Mouse (Mus musculus): ENCODE results near the gene Frzb. TPM values are rescaled to one million over a fixed set of nuclear protein-coding genes. Genes with fewer than 3 reads are reported as not detected.
"Not testable (repeated sequence)": the region's sequence is repeated elsewhere in the genome, so short reads cannot be mapped to it uniquely, and the experiment has no call there.

The Frzb gene
- total RNA-seq (2022), result 10 to 100 TPM; 17.9 to 26.9 (median 24.6) TPM

DNA sequence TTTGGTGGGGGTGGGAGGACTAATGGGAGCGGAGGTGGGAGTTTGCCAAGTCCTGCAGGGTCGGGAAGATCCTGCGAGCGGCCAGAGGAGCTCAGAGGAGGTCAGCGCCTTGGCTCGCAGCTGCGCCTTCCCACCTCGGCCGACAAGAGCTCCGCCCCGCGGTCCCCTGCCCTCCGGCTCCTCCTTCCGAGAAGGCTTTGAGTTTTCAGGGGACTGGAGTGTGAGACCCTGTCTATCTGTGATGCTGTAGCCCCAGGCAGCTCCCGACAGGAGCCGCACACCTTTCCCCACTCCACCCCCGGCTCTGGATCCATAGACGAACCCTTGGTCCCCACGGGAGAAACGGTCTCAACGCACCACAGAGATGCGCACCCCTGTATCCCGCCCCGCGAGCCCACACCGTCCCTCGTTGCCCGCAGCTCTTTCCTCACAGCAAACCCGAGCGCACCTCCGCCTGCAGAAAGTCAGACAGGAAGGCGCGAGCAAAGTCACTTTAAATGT is at the start of gene Frzb:
Gene Frzb (minus strand): TSS at position 335 of the 501 bp plus-strand sequence.
- peak in 1 of 2 experiments; percentile 7 for DNase-seq (ENCODE audit: low spot score in 2 of 2)

DNA sequence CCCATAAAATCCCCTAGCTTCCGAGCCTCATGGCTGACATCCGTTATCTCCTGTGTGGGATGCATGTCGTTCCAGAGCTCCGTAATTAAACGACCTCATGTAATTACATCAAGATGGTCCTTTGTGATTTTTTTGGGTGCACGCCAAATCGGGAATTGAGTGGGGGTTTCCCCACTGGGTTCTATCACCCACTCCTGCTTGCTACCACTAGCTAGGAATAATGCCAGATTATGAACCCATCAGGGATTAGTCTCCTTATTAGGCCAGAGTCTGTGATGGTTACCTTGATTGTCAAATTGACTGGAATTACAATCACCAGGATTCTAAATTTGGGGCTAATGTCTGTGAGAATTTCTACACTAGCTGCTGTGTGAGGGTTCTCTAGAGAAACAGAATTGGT is 47.9 kb upstream of the Frzb start:
- not testable (repeated sequence) for DNase-seq (ENCODE audit: low spot score in 2 of 2)

DNA sequence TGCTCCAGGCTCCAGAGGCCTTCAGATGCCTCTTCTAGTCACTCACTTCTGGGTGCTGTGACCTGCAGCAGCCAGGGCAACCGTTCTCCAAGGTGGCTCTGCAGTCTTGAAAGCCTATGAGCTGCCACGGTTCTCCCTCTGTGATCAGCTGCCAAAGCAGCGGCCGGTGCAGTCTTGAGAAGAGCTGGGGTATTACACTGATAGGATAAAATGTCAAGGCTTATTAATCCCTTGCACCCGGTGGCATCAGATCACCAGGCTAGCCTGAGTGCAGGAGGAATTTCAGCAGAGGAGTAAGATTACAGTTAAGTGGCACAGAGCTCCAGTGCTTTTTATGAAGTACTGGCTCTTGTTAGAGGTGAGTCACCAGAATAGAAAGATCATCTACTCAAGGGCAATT is 39.4 kb upstream of the Frzb start:
- no peak for DNase-seq (ENCODE audit: low spot score in 2 of 2)

DNA sequence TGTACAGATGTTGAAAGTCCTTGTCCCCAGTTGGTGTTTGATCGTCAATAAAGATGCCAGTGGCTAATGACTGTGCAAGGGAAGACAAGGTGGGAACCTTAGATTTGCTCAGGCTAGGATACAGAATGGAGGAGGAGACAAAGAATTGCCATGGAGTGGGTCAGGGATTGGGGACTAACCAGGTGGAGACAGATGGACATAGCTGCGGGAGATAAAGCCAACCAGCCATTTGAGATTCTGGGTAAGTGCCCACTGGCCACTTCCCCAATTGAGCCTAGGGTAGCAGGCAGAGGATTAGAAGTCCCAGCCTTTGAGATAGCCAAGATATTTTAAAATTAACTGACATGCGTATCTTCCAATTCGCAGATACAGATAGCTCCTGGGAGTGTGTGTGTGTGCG is 37.5 kb upstream of the Frzb start:
- no peak for DNase-seq (ENCODE audit: low spot score in 2 of 2)

DNA sequence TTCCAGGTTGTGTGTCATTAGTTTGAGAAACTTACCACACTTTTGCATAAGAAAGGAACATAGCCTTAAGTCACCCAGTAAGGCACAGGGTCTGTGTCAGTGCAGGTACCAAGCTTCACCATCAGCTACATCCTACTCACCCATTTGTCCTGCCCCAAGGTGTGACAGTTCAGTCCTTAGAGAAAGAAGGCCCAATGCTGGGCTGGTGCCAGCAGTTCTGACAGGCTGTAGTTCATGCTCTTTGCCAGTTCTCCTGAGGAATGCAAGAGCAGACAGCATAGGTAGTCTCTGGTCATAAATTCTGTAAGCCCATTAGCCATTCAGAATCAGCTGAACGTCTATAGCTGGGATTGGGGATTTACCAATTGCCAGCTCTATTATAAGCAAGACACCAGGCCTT is 28.4 kb upstream of the Frzb start:
- no peak for DNase-seq (ENCODE audit: low spot score in 2 of 2)

DNA sequence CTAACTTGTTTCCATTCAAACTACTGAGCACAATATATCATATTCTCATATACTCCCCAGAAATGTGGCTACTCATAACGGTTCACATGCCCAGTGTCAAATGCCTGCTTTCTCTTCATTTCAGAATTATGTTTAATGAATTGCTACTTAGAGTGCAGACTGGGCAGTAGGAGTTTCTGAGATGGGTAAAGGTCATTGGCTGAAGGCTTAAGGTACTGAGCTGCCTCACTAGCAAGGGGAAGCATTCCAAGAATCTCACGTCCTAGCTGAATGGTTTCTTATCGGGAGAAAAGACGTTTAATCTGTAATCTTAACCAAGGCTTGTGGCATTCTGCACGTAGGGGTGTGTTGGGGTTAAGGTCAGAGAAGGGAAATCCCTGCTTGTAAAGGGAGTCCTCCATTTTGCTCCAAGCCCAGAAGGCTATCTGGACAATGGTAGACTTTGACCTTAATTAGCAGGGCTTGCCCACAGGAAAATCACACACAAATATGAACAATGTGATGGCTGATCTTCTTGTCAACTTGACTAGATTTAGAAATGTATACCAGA is 26.9 kb upstream of the Frzb start:
- DNase-seq (ENCODE audit: low spot score in 2 of 2), result no peak

DNA sequence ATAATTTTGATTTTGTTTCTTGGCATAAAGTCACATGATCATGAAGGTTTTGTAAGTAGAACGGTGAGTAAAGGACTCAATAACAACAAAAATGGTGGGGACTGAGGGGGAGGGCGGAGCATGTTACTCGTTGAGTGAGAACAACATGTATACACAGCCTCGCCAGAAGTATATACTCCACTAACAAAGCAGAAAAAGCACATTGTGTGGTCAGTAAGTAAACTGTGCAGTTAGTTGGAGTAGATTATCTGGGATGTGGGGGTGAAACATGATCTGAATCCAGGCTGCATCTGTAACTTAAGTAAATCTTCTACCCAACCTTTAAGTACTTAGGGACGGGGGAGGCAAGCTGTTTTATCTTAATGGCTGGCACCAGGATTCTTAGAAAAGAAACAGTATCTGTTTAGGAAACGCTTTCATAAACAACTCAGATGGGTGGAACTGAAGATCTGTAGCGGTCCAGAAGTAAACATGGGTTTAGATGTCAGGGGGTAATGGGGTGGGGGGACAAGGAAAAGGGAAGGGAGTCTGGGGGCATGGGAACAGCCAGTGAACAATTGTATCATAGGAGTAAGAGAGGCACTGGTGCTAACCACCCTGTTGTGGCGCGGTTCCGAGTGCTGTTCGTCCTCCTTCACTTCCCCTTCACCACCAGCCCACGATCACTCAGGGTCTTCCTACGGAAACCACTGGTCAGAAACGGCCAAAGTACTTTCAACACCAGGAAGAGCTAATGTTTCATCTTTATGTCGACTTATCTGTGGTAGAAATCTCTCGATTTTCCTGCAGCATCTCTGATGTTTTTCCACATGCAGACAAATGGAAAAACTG is 18.8 kb upstream of the Frzb start:
- DNase-seq (ENCODE audit: low spot score in 2 of 2), result no peak

DNA sequence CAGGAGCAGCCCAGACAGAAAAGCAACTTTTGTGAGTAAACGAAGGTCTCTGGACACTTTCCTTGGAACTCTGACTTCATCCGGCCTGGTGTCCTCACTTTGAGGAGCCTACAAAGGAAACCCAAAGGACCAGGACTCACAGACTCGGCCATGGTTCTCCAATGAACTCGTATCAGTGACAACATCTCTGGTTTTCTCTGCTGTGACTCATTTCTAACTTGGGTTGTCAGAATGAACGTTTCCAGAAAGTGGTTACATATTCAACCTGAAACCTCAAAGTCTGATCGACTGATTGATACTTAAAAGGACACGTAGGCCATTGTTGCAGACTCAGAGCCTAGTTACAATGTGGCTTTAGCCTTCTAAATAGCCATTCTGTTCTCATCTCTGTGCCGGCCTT is 14.4 kb upstream of the Frzb start:
- no peak for DNase-seq (ENCODE audit: low spot score in 2 of 2)

DNA sequence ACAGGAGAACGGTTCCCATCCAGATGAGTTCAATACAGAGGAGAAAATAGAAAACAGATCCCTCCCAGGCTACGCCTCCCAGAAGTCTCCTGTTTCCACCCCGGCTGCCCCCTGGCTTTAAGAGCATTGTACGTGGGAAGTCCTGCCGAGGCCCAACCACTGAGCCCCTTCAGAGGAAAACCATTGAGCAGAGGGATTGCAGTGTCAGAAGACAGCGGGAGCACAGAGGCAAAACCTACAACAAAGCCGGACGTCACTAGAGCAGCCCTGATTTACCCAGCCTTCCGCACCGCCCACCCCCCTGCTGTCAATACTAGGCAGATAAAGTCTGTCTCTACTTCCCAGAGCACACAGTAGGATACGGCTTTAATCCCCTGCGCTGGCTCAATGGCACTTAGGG is 806 bp upstream of the Frzb start:
- no peak for DNase-seq (ENCODE audit: low spot score in 2 of 2)

DNA sequence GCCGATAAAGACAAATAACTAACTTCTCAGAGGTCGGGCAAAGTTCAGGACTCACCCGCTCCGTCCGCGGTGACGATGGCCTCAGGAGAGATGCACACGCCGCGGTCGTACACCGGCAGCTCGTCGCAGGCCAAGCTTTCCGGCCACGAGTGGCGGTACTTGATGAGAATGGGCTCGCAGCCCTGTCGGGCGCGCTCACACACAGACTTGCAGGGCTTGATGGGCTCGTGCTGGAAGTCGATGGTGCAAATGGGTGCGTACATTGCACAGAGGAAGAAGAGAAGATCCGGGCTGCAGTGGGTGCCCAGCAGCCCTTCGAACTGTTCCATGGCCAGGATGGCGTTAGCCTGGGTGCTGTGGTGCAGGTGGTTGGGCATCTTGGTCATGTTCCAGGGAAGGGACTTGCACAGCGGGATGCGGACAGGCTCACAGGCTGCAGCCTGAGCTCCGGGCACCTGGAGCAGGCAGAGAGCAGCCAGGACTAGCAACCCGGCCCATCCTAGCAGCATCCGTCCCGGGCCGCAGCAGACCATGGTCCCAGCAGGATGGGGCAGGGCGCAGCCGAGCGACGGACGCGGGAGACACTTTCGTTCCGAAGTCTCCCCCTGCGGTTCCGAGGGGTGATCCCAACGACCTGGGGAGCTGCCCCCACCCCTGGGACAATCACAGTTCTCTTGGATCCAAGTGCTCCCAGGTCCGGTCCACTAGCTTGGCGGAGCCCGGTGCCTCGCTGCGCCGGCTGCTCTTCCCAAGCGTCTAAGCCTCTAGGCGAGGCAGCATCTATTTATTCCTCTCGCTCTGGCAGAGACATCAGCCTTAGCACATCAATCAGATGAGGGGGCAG is 895 bp downstream of the Frzb start:
- DNase-seq (ENCODE audit: low spot score in 2 of 2), result peak; percentile 12 to 22

DNA sequence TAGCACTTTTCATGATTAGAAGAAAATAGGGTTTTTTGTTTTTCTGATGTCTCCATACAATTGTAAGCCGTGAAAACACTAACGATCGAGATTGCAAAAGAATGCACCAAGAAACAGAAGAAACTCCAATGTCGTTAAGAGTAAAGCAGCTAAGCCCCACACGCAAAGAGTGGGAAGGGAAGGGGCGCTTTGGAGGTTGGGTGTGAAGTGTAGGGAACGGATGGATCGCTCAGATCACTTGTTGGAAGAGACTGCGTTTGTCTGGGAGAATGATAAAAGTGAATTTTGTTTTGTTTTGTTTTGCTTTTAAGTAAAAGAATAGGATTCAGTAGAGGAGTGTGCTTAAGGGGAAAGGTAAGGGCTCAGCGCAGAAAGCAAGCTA is 1.5 kb downstream of the Frzb start:
- DNase-seq (ENCODE audit: low spot score in 2 of 2), result peak in 1 of 2 experiments; percentile 6

DNA sequence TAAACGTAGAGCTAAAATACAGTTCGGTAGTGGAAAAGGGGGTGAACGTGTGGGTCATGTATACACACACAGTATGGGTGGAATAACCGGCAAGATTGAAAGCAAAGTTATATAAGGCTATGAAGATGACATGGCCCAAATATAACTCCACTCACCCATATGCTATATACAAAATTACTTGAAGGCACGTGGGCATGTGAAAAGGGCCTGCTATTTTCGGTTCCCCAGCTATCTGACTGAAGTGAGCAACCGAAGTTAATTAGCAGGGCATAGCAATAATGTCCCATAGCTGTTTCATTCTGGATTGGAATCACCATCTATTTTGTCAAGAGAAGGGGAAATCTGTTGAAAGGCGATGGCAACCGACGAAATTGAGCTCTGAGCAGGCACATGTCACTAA is 1.9 kb downstream of the Frzb start:
- no peak for DNase-seq (ENCODE audit: low spot score in 2 of 2)

DNA sequence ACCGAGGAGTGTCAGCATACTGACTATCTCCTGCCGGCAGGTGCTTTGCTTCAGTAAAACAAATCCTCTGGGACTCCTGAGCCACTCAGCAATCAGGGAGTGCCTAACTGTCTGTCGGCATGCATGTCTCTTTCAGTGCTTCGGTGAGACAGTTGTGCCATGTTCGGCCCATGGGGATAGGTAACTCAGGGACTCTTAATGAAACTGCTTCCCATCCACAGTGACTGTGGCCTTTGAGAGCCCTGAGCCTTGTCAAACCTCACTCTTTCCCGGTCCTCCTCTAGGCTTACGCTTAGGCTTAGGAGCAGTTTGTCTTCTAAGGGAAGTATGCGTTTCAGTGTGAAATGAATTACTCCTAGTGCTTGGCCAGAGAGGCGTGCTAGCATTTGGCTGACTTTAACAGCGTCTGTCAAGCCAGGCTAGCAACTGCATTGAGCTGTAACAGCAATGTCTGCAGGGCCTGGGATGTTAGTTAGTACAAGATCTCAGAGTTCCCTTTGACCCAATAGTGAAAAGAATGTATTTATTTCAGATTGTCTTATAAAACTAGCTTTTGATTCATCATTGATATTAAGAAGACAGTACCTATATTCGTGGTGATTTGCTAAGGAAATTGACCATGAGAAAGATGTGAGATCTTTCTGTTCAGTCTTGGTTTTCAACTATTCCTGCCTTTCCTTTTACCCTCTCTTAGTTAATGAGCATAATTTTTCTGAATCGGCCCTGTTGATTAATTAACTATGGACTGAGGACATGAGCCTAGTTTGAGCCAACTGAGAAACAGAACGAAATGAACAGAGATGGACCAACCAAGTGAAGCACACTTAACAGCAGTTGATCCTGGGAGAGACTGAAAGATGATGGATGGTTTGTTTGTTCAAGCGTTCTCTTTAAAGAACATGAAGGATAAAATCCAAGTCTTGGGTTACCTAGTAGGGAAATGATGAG is 2.7 kb downstream of the Frzb start:
- DNase-seq (ENCODE audit: low spot score in 2 of 2), result no peak

DNA sequence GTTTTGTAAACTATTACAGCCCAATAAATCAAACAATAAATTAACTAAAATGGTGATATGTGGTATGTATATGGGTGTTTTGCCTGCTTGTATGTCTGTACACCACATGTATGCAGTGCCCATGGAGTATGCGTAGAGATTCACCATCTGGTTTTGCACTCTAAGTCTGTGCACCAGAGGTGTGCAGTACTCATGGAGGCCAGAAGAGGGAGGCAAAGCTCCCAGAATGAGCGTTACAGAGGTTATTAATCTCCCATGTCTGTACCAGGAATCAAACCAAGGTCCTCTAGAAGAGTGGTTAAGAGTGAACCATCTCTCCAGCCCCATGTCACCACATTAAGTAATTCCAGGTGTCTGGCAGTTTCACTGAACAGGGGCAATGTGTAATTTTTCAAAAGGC is 3.5 kb downstream of the Frzb start:
- no peak for DNase-seq (ENCODE audit: low spot score in 2 of 2)

DNA sequence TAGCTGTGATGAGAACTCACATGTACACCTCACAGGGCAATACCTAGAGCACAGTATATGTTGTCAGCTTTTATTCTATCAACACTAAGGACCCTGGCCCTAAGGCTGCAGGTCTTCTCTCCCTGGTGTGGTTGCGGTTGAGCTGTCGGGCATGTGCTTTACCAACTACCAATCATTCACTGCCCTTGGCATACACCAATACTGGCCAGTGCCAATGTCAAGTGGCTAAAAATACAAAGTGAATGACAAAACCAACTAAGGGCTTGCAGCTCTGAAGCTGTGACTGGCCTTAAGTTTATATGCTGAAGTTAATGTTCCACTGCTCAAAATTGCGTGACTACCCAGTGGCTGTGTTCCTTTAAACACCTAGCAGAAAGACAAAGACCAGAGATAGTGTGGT is 6.0 kb downstream of the Frzb start:
- no peak for DNase-seq (ENCODE audit: low spot score in 2 of 2)

DNA sequence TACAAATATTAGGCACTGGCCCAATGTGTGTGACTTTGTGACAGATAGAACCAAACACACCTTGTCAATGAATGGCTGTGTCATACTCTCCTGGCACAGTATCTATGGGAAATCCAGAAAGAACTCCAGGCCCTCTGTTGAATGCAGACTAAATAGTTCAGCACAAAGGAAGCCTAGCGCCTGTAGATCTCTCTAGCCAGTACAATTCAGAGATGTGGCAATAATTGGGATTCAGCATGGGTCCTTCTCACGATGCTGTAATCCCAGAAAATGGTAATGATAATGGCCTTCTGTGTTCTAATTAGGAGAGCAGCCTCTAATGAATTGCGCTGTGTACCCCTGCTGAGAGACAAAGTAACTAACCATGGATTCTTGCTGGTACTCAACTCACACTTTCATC is 8.6 kb downstream of the Frzb start:
- no peak for DNase-seq (ENCODE audit: low spot score in 2 of 2)

DNA sequence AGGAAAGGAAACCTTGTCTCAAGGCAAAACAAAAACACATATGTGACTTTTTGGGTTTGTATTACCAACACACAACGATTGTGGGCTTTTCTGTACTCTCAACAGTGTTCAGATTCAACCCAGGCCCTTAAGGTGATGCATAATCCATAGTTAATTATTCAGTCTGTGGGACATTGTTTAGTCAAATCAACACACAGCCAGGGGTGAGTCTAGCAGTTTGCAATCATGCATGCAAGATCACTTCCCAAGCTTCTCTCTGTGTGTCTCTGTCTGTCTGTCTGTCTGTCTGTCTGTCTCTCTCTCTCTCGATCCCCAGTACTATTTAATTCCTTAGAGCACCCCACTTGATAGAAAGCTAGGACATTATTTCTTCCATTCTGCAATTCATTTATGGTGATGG is 10.0 kb downstream of the Frzb start:
- no peak for DNase-seq (ENCODE audit: low spot score in 2 of 2)

DNA sequence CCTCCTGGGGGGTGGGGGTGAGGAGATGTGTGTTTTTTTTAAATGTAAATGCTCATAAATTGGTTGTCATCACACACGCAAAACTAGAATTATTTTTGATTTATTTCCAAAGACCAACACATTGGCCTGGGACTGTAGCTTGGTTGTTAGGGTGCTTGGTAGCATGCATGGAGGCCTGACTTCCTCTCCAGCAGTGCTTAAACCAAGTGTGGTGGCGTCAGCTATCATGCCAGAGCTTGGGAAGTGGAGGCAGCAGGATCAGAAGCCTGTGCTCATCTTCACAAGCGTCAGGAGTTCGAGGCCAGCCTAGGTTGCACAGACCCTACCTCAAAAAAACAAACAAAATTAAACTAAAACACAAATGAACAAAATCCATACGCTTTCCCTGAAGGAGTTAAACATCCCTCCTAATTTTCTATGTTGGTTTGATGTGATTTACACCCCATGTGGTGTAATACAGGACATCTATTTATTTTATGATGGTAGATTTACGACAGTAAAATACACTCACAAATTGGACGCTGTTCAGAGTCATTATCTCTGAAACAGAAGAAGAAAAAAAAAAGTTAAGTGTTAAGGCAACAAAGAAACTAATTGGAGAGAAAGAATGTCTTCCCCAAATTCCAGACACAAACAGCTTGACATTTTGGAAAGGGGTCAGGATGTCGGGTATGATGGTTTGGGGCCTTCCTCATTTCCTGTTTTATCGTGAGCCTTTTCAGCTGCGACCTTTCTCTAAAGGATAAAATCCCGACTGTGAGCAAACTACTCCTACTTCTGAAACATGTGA is 12.4 kb downstream of the Frzb start:
- DNase-seq (ENCODE audit: low spot score in 2 of 2), result no peak

DNA sequence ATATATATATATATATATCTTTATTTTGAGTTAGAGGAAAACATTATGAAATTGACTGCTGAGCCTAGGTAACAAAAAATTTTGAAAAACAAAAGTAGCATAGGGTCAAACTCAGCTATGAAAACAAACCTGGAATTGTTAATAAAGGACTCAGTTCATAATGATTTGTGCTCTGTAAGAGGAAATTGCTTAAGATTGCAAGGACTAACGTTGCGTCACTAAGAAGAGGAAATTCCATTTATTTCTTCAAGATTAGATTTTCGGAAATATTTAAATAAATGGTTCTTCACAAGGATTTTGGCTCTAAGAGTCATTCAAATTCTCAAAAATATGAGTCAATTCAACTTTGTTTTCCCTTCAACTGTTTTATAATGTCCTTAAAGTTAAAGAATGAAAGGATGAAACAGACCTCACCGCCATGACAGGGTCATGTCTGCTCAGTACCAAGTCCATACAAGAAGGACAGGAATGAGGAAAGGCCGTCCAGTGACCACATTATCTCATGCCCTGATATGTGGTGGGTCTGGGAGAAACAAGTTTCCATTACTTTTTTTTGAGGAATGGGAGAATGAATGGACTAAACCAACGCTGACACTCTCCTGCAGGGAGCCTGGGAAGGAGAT is 14.1 kb downstream of the Frzb start:
- DNase-seq (ENCODE audit: low spot score in 2 of 2), result no peak

All from left cerebral cortex, adult 8-10 months (tissue).